Mouse (Mus musculus): ENCODE data around the gene Ftsj3. TPM values are rescaled to one million over a fixed set of nuclear protein-coding genes. Genes with fewer than 3 reads are reported as not detected.

Gene Ftsj3
- polyA plus RNA-seq, 1 experiment from 2014 or later: 56.3 TPM

Other genes starting within 250 kb of the Ftsj3 start
- 2.2 and 2.5 TPM in 2 replicates for gene Kcnh6, start 248.0 kb downstream of the Ftsj3 start, polyA plus RNA-seq (2015; fragmentation: Nextera tagmentation; extraction: Ambion mirVana)
- 51.6 and 52.3 TPM in 2 replicates for gene Dcaf7, start 219.2 kb downstream of the Ftsj3 start, polyA plus RNA-seq (2015; fragmentation: Nextera tagmentation; extraction: Ambion mirVana)
- gene Taco1, start 190.0 kb downstream of the Ftsj3 start, polyA plus RNA-seq (2015; fragmentation: Nextera tagmentation; extraction: Ambion mirVana): 12.0 and 14.0 TPM in 2 replicates
- gene Map3k3, start 171.5 kb downstream of the Ftsj3 start, polyA plus RNA-seq (2015; fragmentation: Nextera tagmentation; extraction: Ambion mirVana): 14.2 and 18.0 TPM in 2 replicates
- not detected in 2 replicates for gene Gm10840, start 95.2 kb downstream of the Ftsj3 start, polyA plus RNA-seq (2015; fragmentation: Nextera tagmentation; extraction: Ambion mirVana)
- 94.0 and 108 TPM in 2 replicates for gene Limd2, start 95.2 kb downstream of the Ftsj3 start, polyA plus RNA-seq (2015; fragmentation: Nextera tagmentation; extraction: Ambion mirVana)
- gene Strada, start 53.9 kb downstream of the Ftsj3 start, polyA plus RNA-seq (2015; fragmentation: Nextera tagmentation; extraction: Ambion mirVana): 14.0 and 14.9 TPM in 2 replicates
- gene Ccdc47, start 39.7 kb downstream of the Ftsj3 start, polyA plus RNA-seq (2015; fragmentation: Nextera tagmentation; extraction: Ambion mirVana): 88.6 and 91.5 TPM in 2 replicates
- 58.1 and 62.9 TPM in 2 replicates for gene Ddx42, start 39.2 kb downstream of the Ftsj3 start, polyA plus RNA-seq (2015; fragmentation: Nextera tagmentation; extraction: Ambion mirVana)
- 247 and 259 TPM in 2 replicates for gene Psmc5, start 75 bp upstream of the Ftsj3 start, polyA plus RNA-seq (2015; fragmentation: Nextera tagmentation; extraction: Ambion mirVana)
- gene Smarcd2, start 16.9 kb upstream of the Ftsj3 start, polyA plus RNA-seq (2015; fragmentation: Nextera tagmentation; extraction: Ambion mirVana): 60.6 and 61.5 TPM in 2 replicates
- 0.31 and 0.33 TPM in 2 replicates for gene Tcam1, start 20.6 kb upstream of the Ftsj3 start, polyA plus RNA-seq (2015; fragmentation: Nextera tagmentation; extraction: Ambion mirVana)
- not detected in 2 replicates for gene Gh, start 45.8 kb upstream of the Ftsj3 start, polyA plus RNA-seq (2015; fragmentation: Nextera tagmentation; extraction: Ambion mirVana)
- gene Cd79b, start 58.7 kb upstream of the Ftsj3 start, polyA plus RNA-seq (2015; fragmentation: Nextera tagmentation; extraction: Ambion mirVana): 2.9 and 3.0 TPM in 2 replicates
- 0.03 and 0.05 TPM in 2 replicates for gene Scn4a, start 97.2 kb upstream of the Ftsj3 start, polyA plus RNA-seq (2015; fragmentation: Nextera tagmentation; extraction: Ambion mirVana)
- 0.34 and 0.69 TPM in 2 replicates for gene Prr29, start 109.4 kb upstream of the Ftsj3 start, polyA plus RNA-seq (2015; fragmentation: Nextera tagmentation; extraction: Ambion mirVana)
- gene Icam2, start 132.0 kb upstream of the Ftsj3 start, polyA plus RNA-seq (2015; fragmentation: Nextera tagmentation; extraction: Ambion mirVana): 38.1 and 39.3 TPM in 2 replicates
- 4.8 and 5.8 TPM in 2 replicates for gene Ern1, start 231.8 kb upstream of the Ftsj3 start, polyA plus RNA-seq (2015; fragmentation: Nextera tagmentation; extraction: Ambion mirVana)